Mouse (Mus musculus) embryo, embryonic 11 days (tissue): ENCODE data around the gene Eed.

Experiments used
- DNase-seq: peaks from one replicate; pipeline ENCODE4 v3.0.0-alpha.2; 2015

Eed gene

DNA sequence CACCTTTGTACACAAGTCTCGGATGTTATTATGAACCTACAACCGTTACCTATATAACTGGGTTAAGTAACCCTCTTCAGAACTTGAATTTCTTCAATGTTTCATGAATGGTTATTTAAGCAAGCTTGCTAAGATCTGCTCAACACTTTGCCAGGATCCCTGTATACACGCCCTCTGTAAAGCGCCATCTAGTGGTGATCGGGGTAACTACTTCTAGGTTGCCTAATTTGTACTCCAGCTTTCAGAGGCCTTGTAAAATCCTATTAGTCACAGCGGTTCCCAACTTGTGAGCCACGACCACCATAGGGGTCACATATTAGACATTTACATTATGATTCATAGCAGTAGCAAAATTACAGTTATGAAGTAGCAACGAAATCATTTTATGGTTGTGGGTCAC, 72.8 kb downstream of the Eed start:
- peak; percentile 78 for DNase-seq
